In genomic region chr7:30143170-30143554, GRCm38 (mm10) we compare ENCODE assay signal across 9 mouse cellular contexts. TPM values are rescaled to one million over a fixed set of nuclear protein-coding genes. Genes with fewer than 3 reads are reported as not detected.
DNase-seq lines count a peak whose midpoint lies in the region; ATAC-seq and TF ChIP-seq lines count a peak whose summit lies in the region.
"Had no signal": no experiment of that assay in that cellular context is flagged by ENCODE, and none has a peak within 500 bp of the region (broad histone marks: within the 10 kb centered on the region; RNA-seq: fewer than 3 reads in every experiment).

No protein-coding gene starts in this region.

- no peak for TF ChIP-seq CTCF in heart, postnatal 0 days (IDR thresholded peaks at IDR 0.05; ENCODE audit: low read depth)

- H3K4me3 ChIP-seq in heart, postnatal 0 days (ENCODE audit: low read depth, low read length) = peak overlapping the region; percentile 66
- peak overlapping the region; percentile 42 for H3K4me3 ChIP-seq in brown adipose tissue, adult 24 weeks (ENCODE audit: insufficient read depth, low read depth, low read length)
- H3K4me3 ChIP-seq in hindbrain, embryonic 11.5 days (ENCODE audit: low read depth, low read length) = peak overlapping the region; percentile 50
- H3K4me3 ChIP-seq in midbrain, embryonic 11.5 days (ENCODE audit: low read depth, low read length) = peak overlapping the region; percentile 50

- no peaks in the 10 kb centered on the region for H3K27me3 ChIP-seq in heart, postnatal 0 days (ENCODE audit: control insufficient read depth, insufficient read depth, low read length)
- H3K27me3 ChIP-seq in hindbrain, embryonic 11.5 days (ENCODE audit: control insufficient read depth, insufficient read depth, low read length) = no peaks in the 10 kb centered on the region
- no peaks in the 10 kb centered on the region for H3K27me3 ChIP-seq in midbrain, embryonic 11.5 days (ENCODE audit: control insufficient read depth, insufficient read depth, low read length)

- H3K4me2 ChIP-seq in heart, postnatal 0 days (ENCODE audit: low read depth, low read length) = peak overlapping the region; percentile 76
- peak overlapping the region; percentile 50 for H3K4me2 ChIP-seq in hindbrain, embryonic 11.5 days (replicated peaks; ENCODE audit: low read depth, low read length)
- H3K4me2 ChIP-seq in midbrain, embryonic 11.5 days = peak overlapping the region; percentile 64

- peak overlapping the region; percentile 64 for H3K9ac ChIP-seq in heart, postnatal 0 days (replicated peaks; ENCODE audit: low read depth, low read length)
- H3K9ac ChIP-seq in hindbrain, embryonic 11.5 days (ENCODE audit: low read depth, low read length) = peak overlapping the region; percentile 66
- H3K9ac ChIP-seq in midbrain, embryonic 11.5 days (ENCODE audit: low read length) = peak overlapping the region; percentile 77; the same call in 1 of the 2 replicates

- ATAC-seq in heart, postnatal 0 days (ENCODE audit: insufficient read depth, low read depth) = no peak
- ATAC-seq in hindbrain, embryonic 11.5 days (ENCODE audit: low FRiP score) = peak; percentile 38
- ATAC-seq in midbrain, embryonic 11.5 days (ENCODE audit: low FRiP score) = peak; percentile 27

- no peaks in the 10 kb centered on the region; the same call in 1 of the 2 replicates for H3K36me3 ChIP-seq in heart, postnatal 0 days (replicated peaks; ENCODE audit: control insufficient read depth, insufficient read depth, low read length)
- H3K36me3 ChIP-seq in hindbrain, embryonic 11.5 days (ENCODE audit: control insufficient read depth, insufficient read depth, low read length) = no peaks in the 10 kb centered on the region
- H3K36me3 ChIP-seq in midbrain, embryonic 11.5 days (ENCODE audit: control insufficient read depth, insufficient read depth, low read length) = no peaks in the 10 kb centered on the region; the same call in 1 of the 2 replicates

- no peaks in the 10 kb centered on the region for H3K4me1 ChIP-seq in heart, postnatal 0 days (ENCODE audit: control insufficient read depth, insufficient read depth)
- H3K4me1 ChIP-seq in brown adipose tissue, adult 24 weeks (ENCODE audit: control insufficient read depth, insufficient read depth, insufficient read length, low read length) = no peaks in the 10 kb centered on the region
- no peaks in the 10 kb centered on the region for H3K4me1 ChIP-seq in hindbrain, embryonic 11.5 days (replicated peaks; ENCODE audit: control insufficient read depth, insufficient read depth, low read length)
- no peaks in the 10 kb centered on the region for H3K4me1 ChIP-seq in midbrain, embryonic 11.5 days (ENCODE audit: control insufficient read depth, insufficient read depth, low read length)

- 12% methylated on average over 8 of the region's 8 CpGs for WGBS in heart, postnatal 0 days
- 18% methylated on average over 8 of the region's 8 CpGs for WGBS in hindbrain, embryonic 11.5 days
- 15% methylated on average over 8 of the region's 8 CpGs for WGBS in midbrain, embryonic 11.5 days

- H3K27ac ChIP-seq in heart, postnatal 0 days (ENCODE audit: low read depth) = 0 out of 2 replicates have a peak overlapping the region, but pooled peaks have one; percentile 64
- H3K27ac ChIP-seq in brown adipose tissue, adult 24 weeks (replicated peaks; ENCODE audit: low read depth, low read length) = no peak overlapping the region
- no peak overlapping the region for H3K27ac ChIP-seq in hindbrain, embryonic 11.5 days (ENCODE audit: low read depth, low read length)
- no peak overlapping the region; the same call in 1 of the 2 replicates for H3K27ac ChIP-seq in midbrain, embryonic 11.5 days (ENCODE audit: low read depth, low read length)

- DNase-seq in heart, postnatal 0 days (ENCODE audit: low spot score) = no peak
- no peak for DNase-seq in heart, adult 9 months (ENCODE audit: low spot score in 2 of 2)
- no peak for DNase-seq in hindbrain, embryonic 11.5 days (ENCODE audit: low spot score)
- DNase-seq in midbrain, embryonic 11.5 days (ENCODE audit: low spot score, missing footprints) = no peak
- DNase-seq in cerebellum, adult 8-10 months = no peak
- DNase-seq in adrenal gland, adult 18-20 months (ENCODE audit: low spot score in 2 of 2) = no peak
- DNase-seq in frontal cortex, postnatal 14 days (ENCODE audit: low spot score in 2 of 2) = no peak

- no peak for TF ChIP-seq EP300 in heart, postnatal 0 days (IDR thresholded peaks at IDR 0.05; ENCODE audit: low read depth)

- H3K9me3 ChIP-seq in heart, postnatal 0 days (replicated peaks; ENCODE audit: control insufficient read depth, low read length) = peaks cover 6% of the 10 kb centered on the region
- H3K9me3 ChIP-seq in hindbrain, embryonic 11.5 days (ENCODE audit: control insufficient read depth, low read length) = peaks cover 2% of the 10 kb centered on the region; the same call in 1 of the 2 replicates
- peaks cover 6% of the 10 kb centered on the region; the same call in 1 of the 2 replicates for H3K9me3 ChIP-seq in midbrain, embryonic 11.5 days (ENCODE audit: control insufficient read depth, low read length)

RNA-seq across cellular contexts. Expression of gene Zfp382, which starts 21.4 kb away (rescaled TPM):
- 2.6 and 4.5 TPM in 2 replicates for total RNA-seq in heart, postnatal 0 days (2014; rRNA removed; ENCODE audit: low replicate concordance)
- 3.8 and 4.6 TPM in 2 replicates for polyA plus RNA-seq in heart, postnatal 0 days (2015; fragmentation: Nextera tagmentation; extraction: Ambion mirVana)
- polyA plus RNA-seq in brown adipose tissue, adult 24 weeks (2012; ENCODE audit: insufficient read depth, insufficient read length, missing spikeins) = 1.1 TPM in 1 of 2 replicates, not detected in the other
- polyA plus RNA-seq in hindbrain, embryonic 11.5 days (2014; fragmentation: Nextera tagmentation; extraction: Ambion mirVana) = 5.8 and 7.6 TPM in 2 replicates
- polyA plus RNA-seq in midbrain, embryonic 11.5 days (2014; fragmentation: Nextera tagmentation; extraction: Ambion mirVana) = 4.4 and 5.8 TPM in 2 replicates
- 1 to 10 TPM; 3.2 to 5.1 TPM for total RNA-seq in adrenal gland, adult 18-20 months (2021)

RNA-seq across cellular contexts. Expression of gene Zfp146, which starts 26.4 kb away (rescaled TPM):
- 18.6 and 29.7 TPM in 2 replicates for total RNA-seq in heart, postnatal 0 days (2014; rRNA removed; ENCODE audit: low replicate concordance)
- 4.4 and 5.7 TPM in 2 replicates for polyA plus RNA-seq in heart, postnatal 0 days (2015; fragmentation: Nextera tagmentation; extraction: Ambion mirVana)
- polyA plus RNA-seq in brown adipose tissue, adult 24 weeks (2012; ENCODE audit: insufficient read depth, insufficient read length, missing spikeins) = 17.8 and 24.3 TPM in 2 replicates
- 16.3 and 26.1 TPM in 2 replicates for polyA plus RNA-seq in hindbrain, embryonic 11.5 days (2014; fragmentation: Nextera tagmentation; extraction: Ambion mirVana)
- polyA plus RNA-seq in midbrain, embryonic 11.5 days (2014; fragmentation: Nextera tagmentation; extraction: Ambion mirVana) = 16.6 and 18.1 TPM in 2 replicates
- 10 to 100 TPM; 48.5 to 54.2 TPM for total RNA-seq in adrenal gland, adult 18-20 months (2021)

RNA-seq across cellular contexts. Expression of gene Cox7a1, which starts 40.8 kb away (rescaled TPM):
- 516 and 816 TPM in 2 replicates for total RNA-seq in heart, postnatal 0 days (2014; rRNA removed; ENCODE audit: low replicate concordance)
- 1,339 and 1,426 TPM in 2 replicates for polyA plus RNA-seq in heart, postnatal 0 days (2015; fragmentation: Nextera tagmentation; extraction: Ambion mirVana)
- polyA plus RNA-seq in brown adipose tissue, adult 24 weeks (2012; ENCODE audit: insufficient read depth, insufficient read length, missing spikeins) = 3,242 and 3,950 TPM in 2 replicates
- polyA plus RNA-seq in hindbrain, embryonic 11.5 days (2014; fragmentation: Nextera tagmentation; extraction: Ambion mirVana) = 4.3 and 4.5 TPM in 2 replicates
- 3.5 and 4.1 TPM in 2 replicates for polyA plus RNA-seq in midbrain, embryonic 11.5 days (2014; fragmentation: Nextera tagmentation; extraction: Ambion mirVana)
- total RNA-seq in adrenal gland, adult 18-20 months (2021) = 100 to 1,000 TPM; 349 to 810 TPM
- total RNA-seq: common myeloid progenitor, adult 5-6 weeks had no signal

RNA-seq across cellular contexts. Expression of gene Zfp260, which starts 48.6 kb away (rescaled TPM):
- total RNA-seq in heart, postnatal 0 days (2014; rRNA removed; ENCODE audit: low replicate concordance) = 33.1 and 54.8 TPM in 2 replicates
- 54.6 and 57.9 TPM in 2 replicates for polyA plus RNA-seq in heart, postnatal 0 days (2015; fragmentation: Nextera tagmentation; extraction: Ambion mirVana)
- 32.4 and 34.3 TPM in 2 replicates for polyA plus RNA-seq in brown adipose tissue, adult 24 weeks (2012; ENCODE audit: insufficient read depth, insufficient read length, missing spikeins)
- polyA plus RNA-seq in hindbrain, embryonic 11.5 days (2014; fragmentation: Nextera tagmentation; extraction: Ambion mirVana) = 128 and 132 TPM in 2 replicates
- polyA plus RNA-seq in midbrain, embryonic 11.5 days (2014; fragmentation: Nextera tagmentation; extraction: Ambion mirVana) = 138 and 139 TPM in 2 replicates
- 10 to 100 TPM; 38.4 to 45.1 TPM for total RNA-seq in adrenal gland, adult 18-20 months (2021)

RNA-seq across cellular contexts. Expression of gene Zfp566, which starts 52.8 kb away (rescaled TPM):
- total RNA-seq in heart, postnatal 0 days (2014; rRNA removed; ENCODE audit: low replicate concordance) = not detected in 2 replicates
- polyA plus RNA-seq in heart, postnatal 0 days (2015; fragmentation: Nextera tagmentation; extraction: Ambion mirVana) = 4.1 and 4.6 TPM in 2 replicates
- polyA plus RNA-seq in brown adipose tissue, adult 24 weeks (2012; ENCODE audit: insufficient read depth, insufficient read length, missing spikeins) = 2.4 and 2.5 TPM in 2 replicates
- 14.6 and 15.6 TPM in 2 replicates for polyA plus RNA-seq in hindbrain, embryonic 11.5 days (2014; fragmentation: Nextera tagmentation; extraction: Ambion mirVana)
- polyA plus RNA-seq in midbrain, embryonic 11.5 days (2014; fragmentation: Nextera tagmentation; extraction: Ambion mirVana) = 14.8 and 15.7 TPM in 2 replicates
- 1 to 10 TPM; 2.9 to 4.1 TPM for total RNA-seq in adrenal gland, adult 18-20 months (2021)

Comparison
In these comparisons a context has a peak if more than half of its experiments do, and no peak if none do; other contexts are left out.
1. RNA of gene Cox7a1, which starts 40.8 kb away (polyA plus RNA-seq): 3,242 to 3,950 TPM in brown adipose tissue, adult 24 weeks and 1,339 to 1,426 TPM in heart, postnatal 0 days; 4.3 to 4.5 TPM in hindbrain, embryonic 11.5 days and 3.5 to 4.1 TPM in midbrain, embryonic 11.5 days; every median in the first group is over 100 times any median in the second.
2. Peak in every context shown above with its lines, with median percentiles within 50 percentile points of each other: H3K4me2 ChIP-seq, H3K4me3 ChIP-seq and H3K9ac ChIP-seq.